Mouse (Mus musculus) cerebellum, adult 9-11 months (tissue): ENCODE measurements at regions not wholly inside any gene's neighbourhood (a gene's known extent, or its start where the extent isn't known, plus 50 kb on each side); places are given as distances from the start of the nearest gene placed in this dataset.
A peak's percentile ranks its signal among the peaks of the same experiment; 100 is the strongest.

Experiments
- DNase-seq: peaks from one replicate; pipeline ENCODE4 v3.0.0; 2022

GRCm38 (mm10) chr5:136619315-136620231, 52.3 kb upstream of the Cux1 start:
- DNase-seq = no peak

- DNase-seq = no peak
Observed at GRCm38 (mm10) chr5:136620234-136620633, 52.9 kb upstream of the Cux1 start.

DNA sequence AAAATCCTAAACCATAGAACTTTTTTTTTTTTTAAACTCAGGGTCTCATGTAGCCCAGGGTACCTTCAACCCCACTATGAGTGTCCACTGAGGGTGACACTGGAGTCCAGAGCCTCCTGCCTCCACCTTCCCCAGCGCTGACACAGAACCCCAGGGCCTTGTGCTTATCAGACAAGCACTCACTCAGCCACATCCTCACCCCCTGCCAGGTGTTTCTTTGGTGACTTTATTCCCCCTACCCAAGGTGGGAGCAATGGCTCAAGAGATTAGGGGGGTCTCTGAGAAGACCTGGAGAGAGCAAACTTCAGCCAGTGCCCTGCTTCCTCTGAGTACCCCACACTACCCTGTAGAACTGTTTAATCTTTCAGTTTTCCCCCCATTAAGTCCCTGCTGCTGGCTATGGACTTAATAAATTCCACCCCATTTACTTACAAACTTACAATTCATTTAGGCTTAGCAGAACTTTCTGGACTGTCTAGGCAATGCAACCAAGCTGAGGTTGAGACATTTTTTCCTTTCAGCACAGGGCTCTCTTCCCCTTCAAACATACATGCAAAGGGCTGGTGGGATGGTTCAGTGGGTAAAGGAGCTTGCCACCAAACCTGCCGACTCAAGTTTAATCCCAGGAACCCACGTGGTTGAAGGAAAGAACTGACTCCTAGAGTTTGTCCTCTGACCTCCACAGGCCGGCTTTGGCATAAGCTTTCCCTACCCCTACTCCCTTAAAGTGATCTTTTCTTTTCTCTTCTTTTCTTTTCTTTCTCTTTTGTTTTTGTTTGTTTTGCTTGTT, 54.2 kb upstream of the Cux1 start:
- DNase-seq = no peak

DNA sequence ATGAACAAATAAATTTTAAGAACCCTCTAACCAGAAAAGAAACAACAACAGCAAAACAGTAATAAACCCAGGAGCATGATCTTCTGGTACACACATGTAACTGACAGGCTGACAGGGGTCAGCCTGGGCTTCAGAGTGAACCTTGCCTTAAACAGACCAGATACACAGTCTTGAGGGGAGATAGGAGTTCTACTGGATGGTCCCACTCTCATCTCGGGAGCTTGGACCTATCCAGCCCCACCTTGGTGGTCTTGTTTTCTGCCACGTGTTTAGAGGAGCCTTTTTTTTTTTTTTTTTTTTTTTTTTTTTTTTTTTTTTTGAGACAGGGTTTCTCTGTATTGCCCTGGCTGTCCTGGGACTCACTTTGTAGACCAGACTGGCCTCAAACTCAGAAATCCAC, 54.9 kb upstream of the Cux1 start:
- DNase-seq = no peak

GRCm38 (mm10) chr5:136622721-136623542, 55.6 kb upstream of the Cux1 start:
- peak; percentile 48 for DNase-seq

GRCm38 (mm10) chr5:136623791-136624190, 56.5 kb upstream of the Cux1 start:
- no peak for DNase-seq

- no peak for DNase-seq
Observed at GRCm38 (mm10) chr5:136625176-136625991, 58.1 kb upstream of the Cux1 start.

DNA sequence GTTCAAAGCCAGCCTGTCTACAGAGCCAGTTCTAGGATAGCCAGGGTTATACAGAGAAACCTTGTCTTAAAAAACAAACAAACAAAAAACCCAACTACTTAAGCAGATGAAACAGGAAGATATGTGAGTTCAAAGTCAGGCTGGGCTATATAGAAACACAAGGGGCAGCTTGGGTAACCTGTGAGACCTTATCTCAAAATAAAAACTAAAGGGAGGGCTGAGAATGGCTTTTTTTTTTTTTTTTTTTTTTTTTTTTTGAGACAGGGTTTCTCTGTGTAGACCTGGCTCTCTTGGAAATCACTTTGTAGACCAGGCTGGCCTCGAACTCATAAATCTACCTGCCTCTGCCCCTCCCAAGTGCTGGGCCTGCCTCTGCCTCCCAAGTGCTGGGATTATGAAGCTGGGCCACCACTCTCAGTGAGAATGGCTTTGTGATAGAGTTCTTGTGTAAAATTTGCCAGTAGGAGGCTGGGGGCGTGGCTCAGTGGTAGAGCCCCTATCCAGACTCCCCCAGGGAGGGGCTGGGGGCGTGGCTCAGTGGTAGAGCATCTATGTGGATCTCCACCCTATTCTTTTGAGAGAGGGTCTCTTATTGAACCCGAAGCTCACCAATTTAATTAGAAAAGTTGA, 59.0 kb upstream of the Cux1 start:
- no peak for DNase-seq

DNA sequence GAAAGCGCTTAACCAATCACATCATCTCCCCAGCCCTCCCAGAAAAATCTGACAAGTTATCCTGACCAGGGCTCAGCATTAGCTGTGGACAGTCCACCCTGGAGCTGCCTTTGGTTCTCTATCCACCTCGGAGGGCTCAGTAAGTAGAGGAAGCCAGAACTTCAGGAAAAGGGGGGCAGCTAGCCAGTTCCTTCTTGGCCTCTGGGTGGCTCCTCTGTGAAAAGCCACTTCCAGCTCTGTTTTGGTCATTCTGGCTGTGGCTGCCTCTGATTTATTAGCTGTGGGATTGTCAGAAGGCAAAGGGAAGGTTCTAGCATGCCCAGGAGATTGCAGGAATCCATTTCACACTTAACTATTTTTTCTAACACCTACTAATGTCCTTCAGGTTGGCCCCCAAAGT, 59.6 kb upstream of the Cux1 start:
- no peak for DNase-seq

DNA sequence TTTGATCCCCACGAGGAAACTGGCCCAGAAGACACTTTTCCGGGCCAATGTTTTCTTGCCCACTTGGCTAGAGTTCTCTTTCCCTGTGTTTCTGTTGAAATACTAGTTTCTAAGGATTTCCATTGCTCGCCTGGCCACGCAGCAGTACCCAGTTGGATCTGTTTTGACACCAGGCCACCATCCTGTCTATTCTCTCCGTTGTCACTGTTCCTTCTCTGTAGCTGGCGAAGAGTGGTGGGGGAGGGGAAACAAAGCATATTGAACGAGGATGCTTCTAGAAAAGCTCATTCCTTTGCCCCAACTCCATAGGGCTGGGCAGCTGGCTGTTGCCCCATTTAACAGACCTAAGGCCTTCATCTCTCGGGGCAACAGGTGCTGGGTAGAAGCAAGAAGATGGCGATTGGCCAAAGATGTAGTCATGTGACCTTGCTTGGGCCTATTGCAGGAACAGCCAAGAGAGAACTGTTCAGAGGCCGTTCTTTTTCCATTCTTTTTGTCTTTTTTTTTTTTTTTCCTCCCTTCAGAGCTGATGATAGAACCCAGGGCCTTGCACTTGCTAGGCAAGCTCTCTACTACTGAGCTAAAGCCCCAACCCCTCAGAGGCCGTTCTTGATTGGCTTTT, 60.5 kb upstream of the Cux1 start:
- DNase-seq = peak; percentile 18

- DNase-seq = no peak
Observed at GRCm38 (mm10) chr5:136628502-136628901, 61.2 kb upstream of the Cux1 start.

DNA sequence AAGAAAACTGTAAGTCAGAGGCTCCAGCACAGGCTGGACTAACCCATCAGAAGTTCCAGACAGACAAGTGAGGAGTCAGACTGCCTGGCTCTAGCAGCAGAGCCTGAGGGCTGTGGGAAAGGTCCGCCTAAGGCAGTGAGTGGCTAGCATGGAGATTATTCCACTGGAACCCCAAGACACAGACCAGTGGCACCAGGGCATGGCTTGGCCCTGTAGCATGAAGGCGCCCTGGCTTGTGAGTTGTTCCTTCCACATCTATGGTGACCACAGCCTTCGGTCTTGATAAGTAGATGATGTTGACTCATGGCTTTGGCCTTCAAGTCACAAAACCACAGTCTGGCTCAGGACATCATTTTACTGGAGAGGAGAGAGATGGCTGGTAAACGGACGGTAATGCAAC, 60.7 kb upstream of the Myl10 start:
- no peak for DNase-seq

DNA sequence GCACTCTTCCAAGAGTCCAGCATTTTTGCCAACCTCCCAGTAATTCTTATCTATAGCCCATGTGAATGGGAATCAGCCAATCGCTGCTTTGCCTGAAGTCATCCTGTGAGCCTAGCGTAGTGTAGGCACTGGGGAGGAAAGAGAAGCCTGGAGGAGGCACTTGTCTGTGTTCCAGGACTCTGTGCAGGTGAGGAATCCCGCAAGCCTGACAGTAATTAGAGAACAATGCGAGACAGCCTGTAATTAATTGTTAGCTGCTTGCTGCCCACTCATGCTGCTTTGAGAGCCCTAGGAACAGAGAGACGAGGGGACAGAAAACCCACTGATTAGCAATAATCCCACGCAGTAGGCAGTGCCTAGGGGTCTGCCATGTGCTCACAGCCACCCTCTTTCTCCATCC, 59.0 kb upstream of the Myl10 start:
- no peak for DNase-seq

GRCm38 (mm10) chr5:136635119-136635518, 57.8 kb upstream of the Myl10 start:
- no peak for DNase-seq

DNA sequence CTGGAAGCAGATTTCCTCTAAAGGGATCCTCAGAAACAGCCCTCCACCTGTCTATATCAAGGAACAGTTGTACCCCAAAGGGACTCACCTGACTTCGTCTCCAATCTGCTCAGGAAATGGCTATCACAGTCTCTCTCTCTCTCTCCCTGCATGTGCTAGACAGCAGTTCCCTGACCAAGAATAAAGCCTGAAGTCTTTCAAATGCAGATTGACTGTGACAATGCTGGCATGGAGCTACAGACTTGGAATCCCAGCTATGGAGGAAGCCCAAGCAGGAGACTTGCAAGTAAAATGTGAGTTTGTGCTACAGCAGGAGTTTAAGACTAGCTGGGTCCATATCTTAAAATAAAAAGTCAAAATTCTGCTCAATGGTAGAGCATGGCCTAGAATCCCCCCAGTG, 56.5 kb upstream of the Myl10 start:
- no peak for DNase-seq

GRCm38 (mm10) chr5:136637872-136638271, 55.1 kb upstream of the Myl10 start:
- no peak for DNase-seq

DNA sequence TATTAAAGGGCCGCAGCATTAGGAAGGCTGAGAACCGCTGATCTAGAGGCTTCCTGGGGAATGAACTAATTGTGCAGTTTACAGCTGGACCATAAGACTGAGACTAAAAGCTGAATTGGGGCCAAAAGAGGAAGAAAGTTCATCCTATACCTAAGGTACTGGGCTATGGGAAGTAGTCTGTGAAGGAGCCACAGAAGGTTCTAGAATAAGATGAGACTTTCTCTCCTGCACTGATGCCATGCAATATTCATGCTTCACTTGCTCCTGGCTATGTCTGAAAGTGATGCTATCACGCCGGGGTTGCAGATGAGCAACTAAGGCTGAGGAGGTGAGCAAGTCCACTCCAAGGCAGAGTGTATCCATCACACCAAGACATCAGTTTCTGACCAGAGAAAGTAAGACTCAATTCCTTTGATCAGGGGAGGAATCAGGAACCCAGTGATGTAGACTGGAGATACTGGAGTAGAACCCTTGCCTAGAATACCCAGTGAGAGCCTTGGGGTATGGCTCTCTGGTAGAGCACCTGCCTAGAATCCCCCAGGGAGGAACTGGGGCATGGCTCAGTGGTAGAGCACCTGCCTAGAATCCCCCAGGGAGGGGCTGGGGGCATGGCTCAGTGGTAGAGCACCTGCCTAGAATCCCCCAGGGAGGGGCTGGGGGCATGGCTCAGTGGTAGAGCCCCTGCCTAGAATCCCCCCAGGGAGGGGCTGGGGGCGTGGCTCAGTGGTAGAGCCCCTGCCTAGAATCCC, 51.9 kb upstream of the Myl10 start:
- DNase-seq = no peak

DNA sequence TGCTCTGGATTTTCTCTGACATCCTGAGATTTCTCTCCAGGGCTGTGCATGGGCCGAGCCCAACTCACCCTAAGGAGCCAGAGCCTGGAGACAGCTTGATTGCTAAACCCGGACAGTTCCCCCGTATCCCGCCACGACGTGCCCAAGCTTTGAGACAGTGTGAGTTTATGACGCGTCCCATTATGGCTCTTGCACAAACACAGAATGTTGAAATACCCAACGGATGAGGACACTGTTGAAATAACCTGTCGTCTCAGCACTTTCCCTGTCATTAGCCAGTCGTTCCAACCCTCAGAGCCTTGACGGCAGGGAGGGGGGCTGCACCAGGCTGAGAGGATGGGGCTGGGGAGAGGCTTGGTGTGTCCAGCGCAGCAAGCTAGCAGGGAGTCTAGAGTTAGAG, 50.7 kb upstream of the Myl10 start:
- DNase-seq = no peak
